Mouse (Mus musculus): Measurements from ENCODE around the gene Utp15. TPM values are rescaled to one million over a fixed set of nuclear protein-coding genes. Genes with fewer than 3 reads are reported as not detected.

Utp15 gene
- polyA plus RNA-seq, 1 experiment from 2014 or later, result 32.1 TPM

Other genes with a start within 250 kb of the Utp15 start
- 10.2 and 10.6 TPM in 2 replicates for gene Arhgef28, start 56.6 kb downstream of the Utp15 start, polyA plus RNA-seq (2016; fragmentation: Nextera tagmentation; extraction: Ambion mirVana)
- 14.8 and 16.3 TPM in 2 replicates for gene Ankra2, start within 50 bp of the Utp15 start, polyA plus RNA-seq (2016; fragmentation: Nextera tagmentation; extraction: Ambion mirVana)
- gene Gm21976, start 16.8 kb upstream of the Utp15 start, polyA plus RNA-seq (2016; fragmentation: Nextera tagmentation; extraction: Ambion mirVana), result not detected in 2 replicates
- gene Btf3, start 54.0 kb upstream of the Utp15 start, polyA plus RNA-seq (2016; fragmentation: Nextera tagmentation; extraction: Ambion mirVana), result 512 and 641 TPM in 2 replicates
- 0.10 and 0.16 TPM in 2 replicates for gene Foxd1, start 91.2 kb upstream of the Utp15 start, polyA plus RNA-seq (2016; fragmentation: Nextera tagmentation; extraction: Ambion mirVana)
- gene Gm10320, start 229.0 kb upstream of the Utp15 start, polyA plus RNA-seq (2016; fragmentation: Nextera tagmentation; extraction: Ambion mirVana), result 0.48 and 0.82 TPM in 2 replicates